Mouse (Mus musculus): ENCODE data around the gene Zfhx3. TPM values are rescaled to one million over a fixed set of nuclear protein-coding genes. Genes with fewer than 3 reads are reported as not detected.

Zfhx3 gene
- 10 to 100 TPM; 19.8 to 20.1 TPM for total RNA-seq (2023)

GRCm38 (mm10) chr8:107941922-107942694, at the start of gene Zfhx3:
TSS of gene Zfhx3 (plus strand) at chr8:107942644.

